Mouse (Mus musculus): ENCODE data around the gene Akr1b10. TPM values are rescaled to one million over a fixed set of nuclear protein-coding genes. Genes with fewer than 3 reads are reported as not detected.
"Not testable (repeated sequence)": the region's sequence is repeated elsewhere in the genome, so short reads cannot be mapped to it uniquely, and the experiment has no call there.

Akr1b10 gene
- total RNA-seq (2021): 100 to 1,000 TPM; 142 to 220 TPM
- long read RNA-seq, experiment 1, transcript Akr1b10-201 (10 exons, 1,371 nt): major isoform, 87 of 105 reads
- long read RNA-seq, experiment 1, partial matches to known transcripts: 6 of 105 reads
- long read RNA-seq, experiment 1, other reads (novel, unspliced or antisense): 7 of 105 reads
- long read RNA-seq, experiment 2, transcript Akr1b10-201 (10 exons, 1,371 nt): major isoform, 54 of 60 reads
- long read RNA-seq, experiment 2, partial matches to known transcripts: 3 of 60 reads
- long read RNA-seq, experiment 2, other reads (novel, unspliced or antisense): 0 of 60 reads

- DNase-seq: peak; percentile 90 to 92
Observed at GRCm38 (mm10) chr6:34384110-34384661, at the start of gene Akr1b10. Akr1b10 (plus strand) TSS chr6:34384218.

GRCm38 (mm10) chr6:34334673-34335072 lies 49.3 kb upstream of the Akr1b10 start:
- DNase-seq: no peak

GRCm38 (mm10) chr6:34337799-34338198 lies 46.2 kb upstream of the Akr1b10 start:
- DNase-seq: no peak

GRCm38 (mm10) chr6:34341991-34342390 lies 42.0 kb upstream of the Akr1b10 start:
- DNase-seq: no peak

DNA sequence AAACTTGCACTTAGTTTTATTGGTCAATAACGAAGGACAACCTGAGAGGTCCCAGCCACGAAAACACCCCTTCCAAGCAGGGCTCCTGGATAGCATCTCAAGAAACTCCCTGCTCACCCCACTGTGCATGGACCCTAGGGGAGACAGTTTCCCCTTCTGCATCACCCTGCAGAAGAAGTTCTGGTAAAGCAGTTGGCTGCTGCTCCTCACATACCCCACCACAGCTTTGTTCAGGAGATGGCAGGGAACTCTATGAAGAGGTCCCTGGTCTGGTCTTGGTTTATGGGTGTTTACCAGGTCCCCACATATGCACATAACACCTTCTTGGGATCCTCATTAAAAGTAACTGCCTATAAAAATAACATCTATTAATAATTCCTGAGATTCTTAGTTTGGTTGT lies 41.5 kb upstream of the Akr1b10 start:
- DNase-seq: no peak

GRCm38 (mm10) chr6:34343426-34343825 lies 40.6 kb upstream of the Akr1b10 start:
- DNase-seq: peak in 1 of 2 experiments; percentile 46

GRCm38 (mm10) chr6:34344135-34344850 lies 39.7 kb upstream of the Akr1b10 start:
- DNase-seq: no peak

- DNase-seq: no peak
Observed at GRCm38 (mm10) chr6:34344935-34345334, 39.1 kb upstream of the Akr1b10 start.

GRCm38 (mm10) chr6:34346096-34346898 lies 37.7 kb upstream of the Akr1b10 start:
- peak; percentile 76 to 82 for DNase-seq

DNA sequence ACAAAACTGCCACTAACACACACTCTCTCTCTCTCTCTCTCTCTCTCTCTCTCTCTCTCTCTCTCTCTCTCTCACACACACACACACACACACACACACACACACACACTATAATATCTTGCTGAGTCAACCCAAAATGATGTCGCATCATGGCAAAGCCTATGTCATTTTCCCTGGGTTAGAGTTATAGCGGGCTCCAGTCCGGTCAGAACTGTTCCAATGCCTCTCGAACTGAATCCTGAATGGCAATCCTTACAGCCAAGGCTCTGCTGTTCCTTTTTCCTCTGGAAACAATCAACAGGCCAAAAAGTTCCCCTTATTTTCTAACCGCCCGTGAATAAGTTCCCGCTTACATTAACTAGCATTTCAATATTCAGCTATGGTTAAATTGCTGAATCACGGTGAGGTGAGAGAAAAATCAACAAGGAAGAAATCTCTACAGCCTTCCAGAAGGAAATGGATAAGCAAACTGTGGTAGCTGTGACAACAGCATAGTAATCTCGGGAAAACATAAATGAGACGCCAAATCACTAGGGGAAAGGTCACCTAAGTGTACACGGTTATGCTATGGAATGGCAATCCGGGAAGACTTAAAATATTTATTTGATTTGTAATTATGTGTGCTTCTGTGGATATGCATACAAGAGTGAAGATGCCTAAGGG lies 33.9 kb upstream of the Akr1b10 start:
- DNase-seq: no peak

GRCm38 (mm10) chr6:34351481-34351880 lies 32.5 kb upstream of the Akr1b10 start:
- DNase-seq: not testable (repeated sequence)

DNA sequence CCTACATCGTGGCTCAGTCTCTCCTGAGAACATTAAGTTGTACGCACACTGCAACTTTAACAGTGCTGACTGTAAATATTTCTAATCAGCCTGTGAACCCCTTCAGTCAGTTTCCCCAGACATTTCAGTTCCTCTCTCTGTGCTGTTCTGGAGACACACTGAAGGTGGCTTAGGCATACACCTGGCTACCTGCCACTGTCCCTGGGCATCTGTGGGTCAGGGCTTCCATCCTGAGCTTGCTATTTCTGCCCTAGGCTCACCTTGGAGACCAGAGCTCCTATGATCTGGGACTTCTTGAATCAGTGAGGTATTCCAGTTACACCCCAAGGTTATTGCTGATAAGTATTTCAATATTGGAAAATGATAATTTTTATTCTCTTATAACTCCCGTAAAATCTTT lies 31.6 kb upstream of the Akr1b10 start:
- no peak for DNase-seq

- peak; percentile 43 to 50 for DNase-seq
Observed at GRCm38 (mm10) chr6:34353658-34354353, 30.2 kb upstream of the Akr1b10 start, which contains the start of gene Akr1b8. Akr1b8 (plus strand) TSS chr6:34354119.

GRCm38 (mm10) chr6:34354354-34355348 lies 29.4 kb upstream of the Akr1b10 start:
- no peak for DNase-seq

- no peak for DNase-seq
Observed at GRCm38 (mm10) chr6:34355349-34355747, 28.7 kb upstream of the Akr1b10 start.

DNA sequence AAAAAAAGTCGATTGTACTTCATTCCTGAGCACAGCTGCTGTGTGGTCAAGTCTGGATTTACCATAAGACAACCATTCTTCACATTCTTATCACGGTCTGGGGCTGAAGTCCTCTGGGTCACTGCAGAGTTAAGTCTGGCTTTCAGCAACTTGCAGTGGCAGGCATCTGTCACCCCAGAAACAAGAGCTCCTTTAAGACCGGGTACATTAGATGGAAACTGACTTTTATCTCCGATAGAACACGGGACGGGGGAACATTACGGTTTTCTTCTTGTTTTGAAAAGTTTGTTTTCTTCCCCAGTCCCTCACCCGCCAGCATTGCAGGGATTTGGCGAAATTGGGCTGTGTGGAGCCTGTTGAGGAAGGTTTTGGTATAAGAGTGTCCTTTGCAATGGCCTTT lies 28.2 kb upstream of the Akr1b10 start:
- DNase-seq: no peak

DNA sequence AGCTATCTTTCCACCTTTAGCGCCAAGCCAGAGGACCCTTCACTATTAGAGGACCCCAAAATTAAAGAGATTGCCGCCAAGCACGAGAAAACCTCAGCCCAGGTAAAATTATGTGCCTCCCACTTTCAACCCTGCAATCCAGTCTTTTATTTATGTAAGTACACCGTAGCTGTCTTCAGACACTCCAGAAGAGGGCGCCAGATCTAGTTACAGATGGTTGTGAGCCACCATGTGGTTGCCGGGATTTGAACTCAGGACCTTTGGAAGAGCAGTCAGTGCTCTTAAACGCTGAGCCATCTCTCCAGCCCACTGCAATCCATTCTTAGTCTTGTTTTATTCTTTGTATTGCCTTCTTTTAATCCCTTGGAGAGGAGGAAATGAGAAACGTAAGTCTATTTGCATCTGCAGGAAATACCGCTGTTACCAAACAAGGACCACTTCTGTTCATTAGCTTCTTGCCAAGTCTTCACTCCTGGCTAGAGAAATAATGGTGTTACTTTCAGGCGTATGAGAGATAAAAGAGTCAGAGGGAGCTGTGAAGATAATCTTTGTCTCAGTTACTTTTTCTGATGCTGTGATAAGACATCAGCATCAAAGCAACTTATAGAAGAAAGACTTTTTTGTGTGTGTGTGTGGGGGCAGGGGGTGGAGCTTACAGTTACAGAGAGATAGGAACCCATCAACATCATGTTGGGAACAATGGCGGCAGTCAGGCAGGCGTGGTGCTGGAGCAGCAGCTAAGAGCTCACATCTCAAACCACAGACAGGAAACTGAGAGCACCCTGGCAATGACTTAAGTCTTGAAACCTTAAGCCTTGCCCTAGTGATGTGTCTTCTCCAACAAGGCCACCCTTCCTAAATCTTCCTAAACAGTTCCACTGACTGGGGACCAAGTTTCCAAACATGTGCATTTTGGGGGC lies 19.5 kb upstream of the Akr1b10 start:
- no peak for DNase-seq

GRCm38 (mm10) chr6:34367998-34368397 lies 16.0 kb upstream of the Akr1b10 start:
- no peak for DNase-seq

DNA sequence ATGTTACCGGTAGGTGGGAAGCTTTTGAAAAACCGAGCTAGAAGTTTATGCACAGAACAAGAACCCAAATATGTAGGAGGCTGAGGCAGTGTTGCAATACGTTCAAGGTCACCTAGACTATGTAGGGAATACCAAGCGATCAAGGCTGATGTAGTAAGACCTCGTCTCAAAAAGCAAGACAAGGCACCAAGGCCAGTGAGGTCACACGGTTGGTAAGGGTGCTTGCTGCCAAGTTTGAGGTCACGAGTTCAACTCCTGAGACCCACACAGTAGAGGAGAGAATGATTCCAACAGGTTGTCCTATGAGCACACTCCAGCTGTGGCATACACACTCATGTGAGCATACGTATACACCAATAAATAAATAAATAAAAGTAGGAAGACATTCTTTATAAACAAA lies 13.9 kb upstream of the Akr1b10 start:
- peak; percentile 28 to 56 for DNase-seq

Data from adrenal gland, postnatal 36 days (tissue).